Mouse (Mus musculus) CH12F3 (cell line): ENCODE results near the gene Thsd7b.

ENCODE experiments used
- in situ Hi-C: fragments of 300-500 bp; cut with MboI; formaldehyde crosslinking; loops from 2 replicates; pipeline ENCODE4 v1.14.3; 2020; ENCODE audit warnings: low sequenced_read_pairs

Thsd7b gene

DNA sequence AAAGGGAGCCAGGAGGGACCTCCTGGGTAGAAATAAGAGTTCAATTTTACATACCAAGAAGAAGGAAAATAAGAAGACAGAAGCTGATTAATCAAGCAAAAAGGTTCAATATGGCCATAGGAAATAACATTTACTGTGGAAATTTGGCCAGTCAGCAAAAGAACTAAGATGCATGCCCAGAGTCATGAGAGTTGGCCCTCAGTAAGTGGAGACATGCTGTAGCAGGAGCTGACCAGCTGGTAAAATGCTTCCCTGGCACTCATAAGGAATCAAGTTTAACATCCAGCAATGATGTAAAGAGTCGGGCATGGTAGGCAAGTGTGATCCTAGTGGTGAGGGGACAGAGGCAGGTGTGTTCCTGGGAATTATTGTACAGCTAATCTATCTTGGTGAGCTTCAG is 243.3 kb downstream of the Thsd7b start:
- in situ Hi-C loops = no loop called here

GRCm38 (mm10) chr1:129519751-129520150 is 246.6 kb downstream of the Thsd7b start:
- in situ Hi-C loops = no loop called here

- in situ Hi-C loops = no loop called here
Measured at GRCm38 (mm10) chr1:129526967-129527366, 253.9 kb downstream of the Thsd7b start.

DNA sequence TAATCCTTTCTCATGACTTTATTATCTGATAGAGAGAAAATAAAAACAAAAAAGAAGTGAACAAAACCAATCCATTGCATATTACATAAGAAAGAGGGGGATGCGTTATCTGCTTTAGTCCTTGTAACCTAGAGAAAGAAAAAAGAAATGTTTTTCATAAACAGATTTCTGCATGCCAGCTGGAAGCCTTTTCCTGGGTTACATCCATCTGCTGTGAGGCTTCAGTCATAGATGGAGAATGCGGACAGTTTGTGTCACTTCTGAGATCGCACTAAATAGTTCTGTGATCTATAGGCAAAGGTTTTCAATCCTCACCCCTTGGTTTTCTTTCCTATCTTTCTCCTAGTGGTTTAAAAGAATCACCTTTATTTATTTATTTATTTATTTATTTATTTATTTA is 259.1 kb downstream of the Thsd7b start:
- in situ Hi-C loops = no loop called here

GRCm38 (mm10) chr1:129538508-129538907 is 265.4 kb downstream of the Thsd7b start:
- in situ Hi-C loops = no loop called here

DNA sequence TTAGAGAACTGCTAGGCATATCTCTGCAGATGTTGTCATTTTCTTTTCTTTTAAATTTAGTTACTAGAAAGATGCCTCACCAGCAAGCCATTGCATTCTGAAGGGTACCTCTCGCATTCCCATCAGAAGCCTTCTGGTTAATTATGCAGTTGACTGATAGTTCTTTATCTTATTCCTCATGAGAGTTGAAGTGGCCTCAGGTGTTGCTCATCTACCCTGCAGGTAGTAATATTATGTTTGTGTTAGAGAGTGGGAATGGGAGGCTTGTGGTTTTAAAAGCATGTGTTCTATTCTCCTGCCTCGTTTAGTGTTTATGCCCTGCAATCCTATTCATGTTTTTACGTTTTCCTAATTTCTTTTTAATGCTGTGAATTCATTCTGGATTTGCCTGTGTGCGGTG is 265.9 kb downstream of the Thsd7b start:
- in situ Hi-C loops = no loop called here

GRCm38 (mm10) chr1:129540751-129541150 is 267.6 kb downstream of the Thsd7b start:
- in situ Hi-C loops = no loop called here

GRCm38 (mm10) chr1:129542563-129543146 is 269.6 kb downstream of the Thsd7b start:
- in situ Hi-C loops = no loop called here

DNA sequence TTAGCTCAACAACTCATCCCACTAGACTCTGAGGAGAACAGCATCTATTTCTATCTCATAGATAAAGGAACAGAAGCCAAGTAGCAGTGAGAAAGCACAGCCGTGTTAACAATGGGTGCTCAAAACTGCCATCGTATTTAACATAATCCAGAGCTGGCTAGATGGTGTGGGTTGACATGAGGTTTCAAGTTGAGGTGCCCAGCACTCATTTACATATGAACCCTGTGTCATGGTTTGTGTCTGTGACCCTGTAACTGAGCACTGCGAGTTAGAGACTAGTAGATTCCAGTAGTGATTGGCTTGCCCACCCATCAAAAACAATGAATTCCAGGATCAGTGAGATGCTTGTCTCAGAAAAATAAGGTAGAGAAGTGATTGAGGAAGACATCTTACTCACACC is 270.1 kb downstream of the Thsd7b start:
- in situ Hi-C loops = no loop called here

GRCm38 (mm10) chr1:129558054-129558453 is 285.0 kb downstream of the Thsd7b start:
- in situ Hi-C loops = no loop called here

GRCm38 (mm10) chr1:129559137-129559536 is 286.0 kb downstream of the Thsd7b start:
- in situ Hi-C loops = no loop called here

- in situ Hi-C loops = no loop called here
Measured at GRCm38 (mm10) chr1:129559812-129560211, 286.7 kb downstream of the Thsd7b start.

- in situ Hi-C loops = no loop called here
Measured at GRCm38 (mm10) chr1:129562707-129563106, 289.6 kb downstream of the Thsd7b start.

DNA sequence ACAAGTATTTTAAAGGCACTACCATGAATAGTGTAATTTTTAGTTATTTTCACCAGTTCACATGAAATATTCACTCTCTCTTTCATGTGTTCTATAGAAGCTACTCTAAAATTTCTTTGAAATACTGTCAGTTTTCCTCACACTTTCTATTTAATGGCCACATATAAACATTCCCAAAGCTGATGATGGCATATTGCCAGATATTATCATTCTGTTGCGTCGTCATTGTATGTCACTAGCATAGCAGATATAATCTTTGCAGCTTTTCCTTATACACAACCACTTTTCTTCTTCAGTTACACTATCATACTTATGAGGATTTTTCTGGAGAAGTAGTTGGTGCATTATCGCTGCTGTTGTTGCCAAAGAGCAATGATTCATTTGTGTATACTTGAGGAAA is 297.4 kb downstream of the Thsd7b start:
- in situ Hi-C loops = no loop called here

DNA sequence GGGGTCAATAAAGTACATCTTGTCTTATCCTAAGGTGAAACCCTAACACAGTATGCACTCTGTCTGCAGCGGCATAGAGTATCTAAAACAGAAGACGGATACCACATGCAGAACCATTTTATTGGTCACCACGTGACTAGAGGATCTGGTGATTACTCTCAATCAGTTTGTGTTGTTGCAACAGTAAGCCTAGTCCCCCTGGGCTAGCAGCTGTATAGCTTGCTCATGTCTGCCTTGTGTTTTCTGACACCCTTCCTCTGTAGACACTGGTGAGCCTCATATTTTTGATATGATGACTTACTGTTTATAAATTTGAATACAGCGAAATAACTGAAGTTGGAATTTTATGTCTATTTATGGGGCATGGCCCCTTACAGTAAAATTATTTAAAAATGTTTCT is 306.9 kb downstream of the Thsd7b start:
- in situ Hi-C loops = no loop called here

GRCm38 (mm10) chr1:129586635-129587034 is 313.5 kb downstream of the Thsd7b start:
- in situ Hi-C loops = no loop called here

- in situ Hi-C loops = no loop called here
Measured at GRCm38 (mm10) chr1:129589366-129590002, 316.4 kb downstream of the Thsd7b start.

- in situ Hi-C loops = no loop called here
Measured at GRCm38 (mm10) chr1:129595447-129595846, 322.3 kb downstream of the Thsd7b start.

- in situ Hi-C loops = no loop called here
Measured at GRCm38 (mm10) chr1:129600933-129601332, 327.8 kb downstream of the Thsd7b start.

DNA sequence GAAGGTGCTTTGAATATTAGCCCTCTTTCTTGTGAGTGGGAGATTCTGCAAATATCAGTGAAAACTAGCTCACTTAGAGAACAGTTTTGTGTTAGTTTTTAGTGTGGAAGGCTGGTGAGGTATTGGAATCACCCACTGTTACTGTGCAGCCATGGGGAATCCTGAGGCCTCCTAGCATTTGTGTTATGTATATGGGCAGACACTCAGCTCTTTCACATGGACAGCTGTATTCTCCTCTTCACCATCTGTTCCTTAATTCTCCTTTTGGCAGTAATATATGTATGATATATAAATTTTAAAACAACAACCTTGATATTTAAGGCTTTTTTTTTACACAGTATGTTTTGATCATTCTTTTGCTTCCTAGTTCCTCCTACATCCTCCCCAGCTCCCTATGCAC is 329.2 kb downstream of the Thsd7b start:
- in situ Hi-C loops = no loop called here

- in situ Hi-C loops = no loop called here
Measured at GRCm38 (mm10) chr1:129608395-129608794, 335.3 kb downstream of the Thsd7b start.

- in situ Hi-C loops = no loop called here
Measured at GRCm38 (mm10) chr1:129616080-129616479, 343.0 kb downstream of the Thsd7b start.
